Mouse (Mus musculus) left cerebral cortex, adult 2 months (tissue): ENCODE results near the gene Map3k21. TPM values are rescaled to one million over a fixed set of nuclear protein-coding genes. Genes with fewer than 3 reads are reported as not detected.

ENCODE experiments used
- DNase-seq, 2 experiments: peaks; one replicate each; pipeline ENCODE4 v3.0.0; 2021 to 2022; ENCODE audit warnings: low spot score in 2 of 2, mixed read lengths in 1 of 2; ENCODE audit errors: extremely low spot score in 1 of 2
- H3K27ac ChIP-seq: fragments of 200-600 bp; 2 replicates; pipeline ENCODE4 v1.8.1; 2022
- H3K4me3 ChIP-seq: fragments of 200-600 bp; 2 replicates; pipeline ENCODE4 v1.8.1; 2022
- CTCF ChIP-seq: fragments of 200-600 bp; IDR thresholded peaks from 2 replicates; pipeline ENCODE4 v1.8.1; 2022; ENCODE audit warnings: antibody characterized with exemption, mild to moderate bottlenecking, moderate library complexity
- intact Hi-C: fragments of 180-260 bp; cut with DNase I; formaldehyde crosslinking; loops from one replicate; pipeline ENCODE4 v1.15.1; 2025
- total RNA-seq, 2 experiments: library from RNA; stranded (reverse); gene quantifications; 2 replicates each; pipeline ENCODE4 v1.2.3; 2021

Map3k21 gene
- total RNA-seq, 2 experiments from 2014 or later: 1.8 to 3.0 TPM

- H3K4me3 ChIP-seq: no peak overlapping the region
- DNase-seq: peak; percentile 53 to 66
- no peak overlapping the region for H3K27ac ChIP-seq
- intact Hi-C loops: loop anchor here (1.0 kb wide), 1 partner anchor 126 kb away; no protein-coding TSS in a partner anchor
- peak; percentile 81 for TF ChIP-seq CTCF
Observed at GRCm38 (mm10) chr8:125955671-125956070, 45.4 kb downstream of the Map3k21 start.

- no peak overlapping the region for H3K27ac ChIP-seq
- no peak for TF ChIP-seq CTCF
- no peak for DNase-seq
- intact Hi-C loops: no loop called here
- no peak overlapping the region for H3K4me3 ChIP-seq
Observed at GRCm38 (mm10) chr8:125956796-125957195, 46.5 kb downstream of the Map3k21 start.

- DNase-seq: no peak
- TF ChIP-seq CTCF: no peak
- Histone ChIP-seq H3K4me3 (no peak overlapping the region), H3K27ac (no peak overlapping the region)
- intact Hi-C loops: no loop called here
Observed at GRCm38 (mm10) chr8:125957226-125957993, 47.2 kb downstream of the Map3k21 start.

GRCm38 (mm10) chr8:125957994-125958368 is 47.7 kb downstream of the Map3k21 start:
- no peak for TF ChIP-seq CTCF
- intact Hi-C loops: loop anchor here (2.0 kb wide), 1 partner anchor 259 kb away; no protein-coding TSS in a partner anchor
- H3K27ac ChIP-seq: no peak overlapping the region
- no peak overlapping the region for H3K4me3 ChIP-seq
- no peak for DNase-seq

GRCm38 (mm10) chr8:125959363-125959771 is 49.1 kb downstream of the Map3k21 start:
- Histone ChIP-seq H3K27ac (peak overlapping the region; percentile 78), H3K4me3 (no peak overlapping the region)
- intact Hi-C loops: loop anchor here (1.0 to 2.0 kb wide), 5 partner anchors 12 to 367 kb away; no protein-coding TSS in a partner anchor

GRCm38 (mm10) chr8:125960037-125960436 is 49.8 kb downstream of the Map3k21 start:
- TF ChIP-seq CTCF: no peak
- Histone ChIP-seq H3K27ac (peak overlapping the region; percentile 78), H3K4me3 (peak overlapping the region; percentile 30)
- DNase-seq: no peak
- intact Hi-C loops: no loop called here

More at GRCm38 (mm10) chr8:125959363-125959771, 49.1 kb downstream of the Map3k21 start:
- no peak for TF ChIP-seq CTCF
- DNase-seq: peak; percentile 61 to 72

- no peak for TF ChIP-seq CTCF
- Histone ChIP-seq H3K27ac (no peak overlapping the region), H3K4me3 (no peak overlapping the region)
- intact Hi-C loops: no loop called here
- no peak for DNase-seq
Observed at GRCm38 (mm10) chr8:125961790-125962189, 51.5 kb downstream of the Map3k21 start.

- no peak for DNase-seq
- no peak overlapping the region; the same call in 1 of the 2 replicates for H3K27ac ChIP-seq
- intact Hi-C loops: no loop called here
- TF ChIP-seq CTCF: no peak
- H3K4me3 ChIP-seq: peak overlapping the region; percentile 7; the same call in 1 of the 2 replicates
Observed at GRCm38 (mm10) chr8:125963807-125964211, 53.6 kb downstream of the Map3k21 start.

GRCm38 (mm10) chr8:125971336-125971735 is 61.1 kb downstream of the Map3k21 start:
- peak; percentile 54 to 60 for DNase-seq
- Histone ChIP-seq H3K27ac (no peak overlapping the region), H3K4me3 (no peak overlapping the region)
- TF ChIP-seq CTCF: no peak
- intact Hi-C loops: loop anchor here (1.0 to 5.0 kb wide), 3 partner anchors 12 to 241 kb away; no protein-coding TSS in a partner anchor

GRCm38 (mm10) chr8:125975981-125976380 is 65.7 kb downstream of the Map3k21 start:
- Histone ChIP-seq H3K4me3 (no peak overlapping the region), H3K27ac (no peak overlapping the region)
- intact Hi-C loops: no loop called here
- no peak for TF ChIP-seq CTCF
- no peak for DNase-seq

- Histone ChIP-seq H3K27ac (no peak overlapping the region), H3K4me3 (no peak overlapping the region)
- intact Hi-C loops: no loop called here
- no peak for TF ChIP-seq CTCF
- DNase-seq: no peak
Observed at GRCm38 (mm10) chr8:125980826-125981225, 70.6 kb downstream of the Map3k21 start.

GRCm38 (mm10) chr8:125983515-125983914 is 73.3 kb downstream of the Map3k21 start:
- intact Hi-C loops: no loop called here
- no peak for TF ChIP-seq CTCF
- no peak overlapping the region for H3K4me3 ChIP-seq
- no peak for DNase-seq
- H3K27ac ChIP-seq: no peak overlapping the region
